Mouse (Mus musculus) intestine, postnatal 0 days (tissue): ENCODE measurements around the gene Copg2. TPM values are rescaled to one million over a fixed set of nuclear protein-coding genes. Genes with fewer than 3 reads are reported as not detected.

Source experiments
- ATAC-seq: fragments of 200-750 bp; cut with Nextera tagmentation; 2 replicates; pipeline ENCODE4 v1.8.0; 2017; ENCODE audit warnings: mild to moderate bottlenecking, moderate TSS enrichment, moderate library complexity
- H3K27ac ChIP-seq: fragments of 300-500 bp; sonication (generic); 2 replicates; pipeline ENCODE4 v1.5.1; 2014; ENCODE audit warnings: mild to moderate bottlenecking, low read depth, low read length, moderate library complexity
- H3K27me3 ChIP-seq: fragments of 300-500 bp; sonication (generic); replicated peaks from 2 replicates; pipeline ENCODE4 v1.6.1; 2014; ENCODE audit warnings: low read length, mixed read lengths; ENCODE audit not compliant: control insufficient read depth, insufficient read depth
- H3K36me3 ChIP-seq: fragments of 300-500 bp; sonication (generic); 2 replicates; pipeline ENCODE4 v1.6.1; 2014; ENCODE audit warnings: mild to moderate bottlenecking, moderate library complexity; ENCODE audit not compliant: control insufficient read depth, insufficient read depth
- H3K4me1 ChIP-seq: fragments of 300-500 bp; sonication (generic); replicated peaks from 2 replicates; pipeline ENCODE4 v1.6.1; 2014; ENCODE audit warnings: antibody characterized with exemption, low read length, mixed read lengths; ENCODE audit not compliant: control insufficient read depth, insufficient read depth
- H3K4me2 ChIP-seq: fragments of 300-500 bp; sonication (generic); replicated peaks from 2 replicates; pipeline ENCODE4 v1.6.1; 2014; ENCODE audit warnings: low read depth, mild to moderate bottlenecking, moderate library complexity
- H3K4me3 ChIP-seq: fragments of 300-500 bp; sonication (generic); 2 replicates; pipeline ENCODE4 v1.5.1; 2014; ENCODE audit warnings: low read depth, low read length
- H3K9ac ChIP-seq: fragments of 300-500 bp; sonication (generic); 2 replicates; pipeline ENCODE4 v1.6.1; 2014; ENCODE audit warnings: mild to moderate bottlenecking, low read depth, low read length
- H3K9me3 ChIP-seq: fragments of 300-500 bp; sonication (generic); 2 replicates; pipeline ENCODE4 v1.6.1; 2016; ENCODE audit warnings: mixed run types; ENCODE audit not compliant: control insufficient read depth
- CTCF ChIP-seq: sonication (generic); IDR thresholded peaks from 2 replicates; pipeline ENCODE4 v1.5.1; 2016; ENCODE audit warnings: low read depth, mild to moderate bottlenecking, control low read depth, antibody characterized with exemption, moderate library complexity
- WGBS: fragments of 180-500 bp; shearing (Covaris S2); extraction: QIAGEN DNeasy Blood & Tissue Kit; methylation state at CpG from one replicate; pipeline ENCODE4 v1.1.7; 2014; 5-methylcytosine and 5-hydroxymethylcytosine counted together
- microRNA counts: library from miRNA; unstranded; fragments of <30 nt; microRNA quantifications from one replicate; lab custom pipeline; 2016
- microRNA-seq: library from miRNA; unstranded; fragments of <30 nt; microRNA quantifications from one replicate; pipeline ENCODE4, GENCODE M21; 2016
- polyA plus RNA-seq: library from polyadenylated mRNA; unstranded; fragments of >200 nt; fragmentation: Nextera tagmentation; extraction: Ambion mirVana; gene quantifications from 2 replicates; pipeline ENCODE4 v1.2.1, GENCODE M21; 2015

Copg2 gene
- polyA plus RNA-seq, 1 experiment from 2014 or later = 9.8 TPM

DNA sequence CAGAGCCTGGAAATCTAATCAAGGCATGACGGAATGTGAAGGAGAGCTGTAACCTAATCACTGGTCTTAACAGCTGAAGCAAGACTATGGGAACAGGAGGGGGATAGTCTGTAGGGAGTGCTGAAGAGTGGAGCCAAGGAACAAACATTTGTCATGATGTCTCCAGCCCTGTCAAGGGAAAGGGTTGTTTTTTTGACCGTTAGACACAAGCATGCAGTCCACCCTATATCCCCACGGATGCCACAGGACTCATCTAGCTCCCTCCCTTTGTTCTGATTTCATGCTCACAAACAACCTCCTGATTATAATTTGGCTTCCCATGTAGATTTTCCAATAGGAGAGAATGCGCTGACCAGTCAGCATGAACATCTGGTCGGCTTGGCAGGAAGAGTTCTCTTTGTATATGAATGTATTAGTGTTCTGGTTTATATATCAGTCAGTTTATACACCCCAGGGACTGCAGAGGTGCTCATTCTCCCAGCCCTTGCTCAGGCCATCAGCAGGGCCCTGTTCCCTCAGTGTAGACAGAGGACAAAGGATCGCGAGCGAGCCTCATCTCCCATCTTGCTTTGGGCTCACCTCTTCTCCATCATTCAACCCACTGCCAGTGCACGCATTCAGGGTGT lies 192.5 kb downstream of the Copg2 start:
- Histone ChIP-seq H3K36me3 (no peaks in the 10 kb centered on the region), H3K9ac (no peak overlapping the region), H3K27ac (no peak overlapping the region), H3K27me3 (no peaks in the 10 kb centered on the region), H3K4me1 (no peaks in the 10 kb centered on the region), H3K9me3 (no peaks in the 10 kb centered on the region), H3K4me2 (no peak overlapping the region), H3K4me3 (no peak overlapping the region)
- no peak for ATAC-seq
- no peak for TF ChIP-seq CTCF
- WGBS = 65% methylated on average over 9 of the region's 9 CpGs

- no peak for TF ChIP-seq CTCF
- Histone ChIP-seq H3K27me3 (no peaks in the 10 kb centered on the region), H3K36me3 (no peaks in the 10 kb centered on the region), H3K27ac (no peak overlapping the region), H3K4me2 (no peak overlapping the region), H3K9me3 (no peaks in the 10 kb centered on the region), H3K4me1 (no peaks in the 10 kb centered on the region), H3K4me3 (no peak overlapping the region), H3K9ac (no peak overlapping the region)
- ATAC-seq = no peak
- WGBS = 58% methylated on average over 6 of the region's 6 CpGs
These were observed 193.1 kb downstream of the Copg2 start for GRCm38 (mm10) chr6:30703476-30703875.

DNA sequence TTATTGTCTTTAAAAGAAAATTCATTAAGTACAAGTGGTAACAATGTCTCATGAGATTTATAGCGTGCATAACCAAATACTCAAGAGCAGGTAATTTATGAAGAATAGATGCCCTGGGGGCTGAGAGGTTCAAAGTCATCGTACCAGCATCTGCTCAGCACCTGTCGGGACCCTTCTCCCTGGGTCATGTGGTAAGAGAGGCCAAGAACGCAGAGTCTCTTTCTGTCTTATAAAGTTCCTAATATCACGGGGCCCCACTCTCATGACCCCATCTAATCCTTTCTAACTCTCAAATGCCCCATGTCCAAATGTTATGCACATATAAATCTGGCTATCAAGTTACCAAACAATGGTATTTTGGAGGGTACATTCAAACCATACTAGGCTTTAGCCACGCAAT lies 193.7 kb downstream of the Copg2 start:
- Histone ChIP-seq H3K4me3 (no peak overlapping the region), H3K4me1 (no peaks in the 10 kb centered on the region), H3K4me2 (no peak overlapping the region), H3K27me3 (no peaks in the 10 kb centered on the region), H3K9ac (no peak overlapping the region), H3K36me3 (no peaks in the 10 kb centered on the region), H3K9me3 (no peaks in the 10 kb centered on the region), H3K27ac (no peak overlapping the region)
- ATAC-seq = no peak
- 90% methylated on average over 6 of the region's 6 CpGs for WGBS
- TF ChIP-seq CTCF = no peak

- ATAC-seq = no peak
- 44% methylated on average over 6 of the region's 6 CpGs for WGBS
- no peak overlapping the region for H3K27ac ChIP-seq
These were observed 196.4 kb downstream of the Copg2 start for GRCm38 (mm10) chr6:30700182-30700581.

GRCm38 (mm10) chr6:30698036-30698435 lies 198.6 kb downstream of the Copg2 start:
- 77% methylated on average over 4 of the region's 4 CpGs for WGBS
- H3K36me3 ChIP-seq = no peaks in the 10 kb centered on the region
- TF ChIP-seq CTCF = no peak

More at GRCm38 (mm10) chr6:30700182-30700581, 196.4 kb downstream of the Copg2 start:
- Histone ChIP-seq H3K4me2 (no peak overlapping the region), H3K9ac (no peak overlapping the region), H3K4me1 (no peaks in the 10 kb centered on the region), H3K36me3 (no peaks in the 10 kb centered on the region), H3K27me3 (no peaks in the 10 kb centered on the region), H3K4me3 (no peak overlapping the region), H3K9me3 (no peaks in the 10 kb centered on the region)
- no peak for TF ChIP-seq CTCF

More at GRCm38 (mm10) chr6:30698036-30698435, 198.6 kb downstream of the Copg2 start:
- H3K9ac ChIP-seq = no peak overlapping the region
- H3K27me3 ChIP-seq = no peaks in the 10 kb centered on the region
- no peak for ATAC-seq
- no peak overlapping the region for H3K4me2 ChIP-seq
- H3K4me1 ChIP-seq = peaks cover under 1% of the 10 kb centered on the region; the same call in 1 of the 2 replicates
- no peak overlapping the region for H3K4me3 ChIP-seq
- H3K9me3 ChIP-seq = no peaks in the 10 kb centered on the region
- H3K27ac ChIP-seq = no peak overlapping the region

MicroRNA genes within 50 kb of the gene (microRNA counts, 519-probe panel; counts per million panel counts)
- 3,601 counts per million, percentile 46 among the panel's probes with 10 or more counts for microRNA mmu-miR-335-3p (lab: Ali Mortazavi, UCI)
- microRNA mmu-miR-335-5p (lab: Ali Mortazavi, UCI) = 5,145 counts per million, percentile 85 among the panel's probes with 10 or more counts

Small RNA genes lying within 50 kb of the gene (microRNA-seq; reads per million reads assigned to microRNA genes)
- 19,420 reads per million, percentile 96 among the genes with 10 or more reads in this experiment for gene Mir335

Other genes with a start within 250 kb of the Copg2 start
- gene Cep41, start 203.0 kb downstream of the Copg2 start, polyA plus RNA-seq = 3.7 and 4.4 TPM in 2 replicates
- gene Mest, start 173.2 kb downstream of the Copg2 start, polyA plus RNA-seq = 145 and 156 TPM in 2 replicates
- not detected in 2 replicates for gene Tsga13, start 18.8 kb upstream of the Copg2 start, polyA plus RNA-seq
- 0.55 and 0.69 TPM in 2 replicates for gene Klf14, start 62.3 kb upstream of the Copg2 start, polyA plus RNA-seq